Mouse (Mus musculus) gastrocnemius, postnatal 4 days (tissue): ENCODE results near the gene Tst. TPM values are rescaled to one million over a fixed set of nuclear protein-coding genes. Genes with fewer than 3 reads are reported as not detected.

ENCODE experiments used
- DNase-seq, 2 experiments: peaks; one replicate each; pipeline ENCODE4 v3.0.0; 2021 to 2022; ENCODE audit warnings: low spot score in 2 of 2, mixed read lengths in 2 of 2
- long read RNA-seq, 2 experiments: library from polyadenylated mRNA; stranded (forward); transcript quantifications; one replicate each; pipeline ENCODE4 v2.0.0; 2021
- total RNA-seq, 2 experiments: library from RNA; stranded (reverse); gene quantifications; 2 replicates each; pipeline ENCODE4 v1.2.3; 2021

The Tst gene
- total RNA-seq = 10 to 100 TPM; 17.5 to 20.5 TPM
- long read RNA-seq, experiment 1, transcript Tst-201 (2 exons, 1,144 nt) = major isoform, 15 of 15 reads
- long read RNA-seq, experiment 1, partial matches to known transcripts = 0 of 15 reads
- long read RNA-seq, experiment 1, other reads (novel, unspliced or antisense) = 0 of 15 reads
- long read RNA-seq, experiment 2, transcript Tst-201 (2 exons, 1,144 nt) = major isoform, 32 of 32 reads
- long read RNA-seq, experiment 2, partial matches to known transcripts = 0 of 32 reads
- long read RNA-seq, experiment 2, other reads (novel, unspliced or antisense) = 0 of 32 reads

GRCm38 (mm10) chr15:78405517-78406211 lies at the start of gene Tst:
Gene Tst, minus strand, starts transcription at chr15:78405907.
- DNase-seq = peak; percentile 33 to 78

DNA sequence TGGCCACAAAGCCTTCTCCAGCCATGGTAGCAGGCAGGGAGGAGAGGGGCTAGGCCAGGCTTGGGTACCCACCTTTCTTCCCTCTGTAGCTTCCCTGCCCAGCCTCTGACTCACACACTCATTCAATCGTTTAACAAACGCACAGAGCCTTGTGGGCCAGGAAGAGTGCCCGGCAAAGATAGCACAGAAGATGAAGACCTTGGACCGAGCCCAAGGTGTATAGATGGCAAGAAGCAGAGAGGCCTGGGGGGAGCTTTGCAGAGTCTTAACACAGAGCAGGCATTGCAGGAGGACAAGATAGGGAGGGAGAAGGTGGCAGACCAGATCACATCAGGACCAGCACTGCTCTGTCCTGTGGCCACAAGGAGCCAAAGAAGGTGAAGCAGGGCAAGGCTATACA lies 49.5 kb upstream of the Tst start:
- no peak for DNase-seq

DNA sequence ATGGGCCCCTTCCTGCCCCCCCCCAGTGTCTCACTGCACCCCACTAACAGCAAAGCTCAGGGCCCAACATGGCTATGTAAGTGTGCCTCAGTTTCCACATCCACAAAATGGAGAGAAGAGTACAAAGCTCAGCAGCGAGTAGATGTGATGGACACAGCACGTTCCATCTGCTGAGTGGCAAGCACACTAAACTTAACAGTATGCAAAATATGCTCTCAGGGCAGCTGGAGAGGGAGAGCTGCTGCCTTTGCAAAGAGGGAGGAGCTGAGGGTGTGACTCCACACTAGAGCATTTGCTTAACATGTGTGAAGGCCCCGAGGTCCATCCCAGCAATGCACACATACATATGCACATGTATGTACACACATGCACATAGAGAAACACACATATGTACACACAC lies 47.2 kb upstream of the Tst start:
- DNase-seq = no peak

- no peak for DNase-seq
Observed at GRCm38 (mm10) chr15:78451201-78451600, 45.5 kb upstream of the Tst start.

DNA sequence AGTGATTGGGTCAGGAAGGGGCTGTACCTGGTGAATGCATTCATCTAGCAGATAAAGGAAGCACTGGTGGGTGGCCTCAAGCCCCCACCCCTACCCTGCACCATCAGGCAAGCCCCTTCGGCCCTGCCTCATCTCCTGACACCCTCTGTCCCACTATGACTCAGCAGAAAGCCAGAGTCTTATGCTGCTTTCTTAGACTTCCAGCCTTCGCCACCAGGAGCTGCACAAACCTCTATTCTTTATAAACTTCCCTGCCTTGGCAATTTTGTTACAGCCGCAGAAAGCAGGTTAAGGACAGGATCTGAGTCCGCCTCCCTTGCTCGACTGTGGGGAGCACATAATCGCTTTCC lies 44.7 kb upstream of the Tst start:
- no peak for DNase-seq

- DNase-seq = peak in 1 of 2 experiments; percentile 73
Observed at GRCm38 (mm10) chr15:78449694-78450418, 44.1 kb upstream of the Tst start.

DNA sequence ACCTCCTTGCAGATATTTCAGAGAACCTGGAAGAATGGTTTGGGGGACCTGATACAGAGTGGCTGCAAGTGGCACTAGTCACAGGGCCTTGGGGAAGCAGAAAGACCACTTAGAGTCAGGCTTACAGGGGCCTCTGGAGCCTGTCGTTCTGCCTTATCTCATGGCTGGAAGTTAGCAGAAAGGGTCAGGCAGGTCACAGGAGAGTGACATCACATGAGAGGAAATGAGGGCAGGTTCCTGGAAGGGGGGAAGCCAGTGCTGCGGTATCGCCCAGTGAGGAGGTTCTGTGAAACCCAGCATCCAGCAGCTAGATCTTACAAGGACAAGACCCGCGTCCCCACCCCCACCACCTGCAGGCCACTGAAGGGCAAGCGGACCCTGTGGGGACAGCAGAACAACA lies 43.4 kb upstream of the Tst start:
- DNase-seq = no peak

DNA sequence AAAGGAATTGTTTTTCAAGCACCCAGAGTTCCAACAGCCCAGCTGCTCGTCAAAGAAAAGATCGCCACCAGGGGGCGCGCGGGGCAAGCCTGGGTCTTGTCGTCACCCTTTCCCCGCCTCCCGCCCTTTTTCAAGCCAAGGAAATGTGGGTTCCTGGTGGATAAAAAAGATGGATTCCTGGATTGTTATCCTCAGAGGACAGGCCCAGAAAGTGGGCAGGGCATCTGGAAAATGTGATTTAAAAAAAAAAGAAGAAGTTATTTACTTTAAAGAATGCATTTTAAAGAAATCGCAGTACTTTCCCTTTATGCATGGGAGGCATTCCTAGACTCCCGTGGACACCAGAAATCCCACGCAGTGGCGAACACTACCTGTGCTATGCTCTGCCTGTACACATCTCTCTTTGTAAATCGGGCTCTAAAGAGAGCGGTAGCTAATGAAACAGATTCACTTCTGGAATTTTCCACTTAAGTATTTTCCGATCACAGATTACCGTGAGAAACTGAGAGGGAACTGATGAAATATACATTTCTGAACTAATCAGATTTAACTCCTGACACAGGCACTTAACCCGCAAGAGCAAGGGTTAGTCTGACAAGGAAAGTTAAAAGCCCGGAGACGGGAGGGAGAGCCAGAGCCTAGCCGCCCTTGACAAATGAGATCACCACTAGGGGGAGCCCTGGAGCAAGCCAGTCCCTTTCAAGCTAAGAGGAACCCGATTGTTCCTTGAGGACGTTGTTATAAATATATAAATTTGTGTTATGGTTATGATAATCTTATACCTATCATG lies 42.2 kb upstream of the Tst start:
- peak; percentile 97 to 99 for DNase-seq

- no peak for DNase-seq
Observed at GRCm38 (mm10) chr15:78447121-78447520, 41.4 kb upstream of the Tst start.

DNA sequence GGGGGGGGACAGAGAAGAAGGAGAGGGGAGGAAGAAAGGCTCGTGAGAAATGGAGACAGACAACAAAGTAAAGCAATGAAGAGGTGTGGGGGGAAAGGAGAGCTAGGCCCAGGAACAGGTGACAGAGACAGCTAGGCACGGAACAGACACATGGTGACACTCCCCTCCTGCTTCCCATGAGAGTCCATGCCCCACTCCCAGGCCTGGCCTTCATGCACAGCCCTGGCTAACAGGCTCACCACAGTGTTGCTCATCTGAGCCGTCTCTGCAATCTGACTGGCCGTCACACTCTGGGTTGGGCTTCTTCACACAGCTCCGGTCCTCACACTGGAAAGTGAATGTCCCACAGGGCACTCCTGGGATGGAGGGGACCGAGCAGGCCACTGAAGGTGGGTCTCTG lies 38.1 kb upstream of the Tst start:
- DNase-seq = no peak

DNA sequence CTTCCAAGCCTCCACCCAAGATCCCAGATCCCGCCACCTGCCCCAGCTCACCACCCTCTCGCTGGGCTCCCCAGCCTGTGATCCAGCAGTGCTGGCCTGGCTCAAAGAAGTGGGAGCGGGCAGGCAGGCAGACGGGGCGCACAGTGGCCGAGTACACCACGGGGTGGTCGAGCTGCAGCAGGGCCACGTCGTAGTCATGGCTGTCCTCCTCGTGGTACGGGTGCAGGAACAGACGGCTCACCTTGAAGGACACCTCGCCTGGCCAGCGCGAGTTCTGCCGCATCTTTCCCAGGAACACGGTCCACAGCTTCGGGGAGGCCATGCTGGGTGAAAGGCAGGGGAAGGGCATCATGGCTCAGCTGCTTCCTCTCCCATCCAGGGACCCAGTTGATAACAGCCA lies 36.5 kb upstream of the Tst start:
- DNase-seq = no peak

DNA sequence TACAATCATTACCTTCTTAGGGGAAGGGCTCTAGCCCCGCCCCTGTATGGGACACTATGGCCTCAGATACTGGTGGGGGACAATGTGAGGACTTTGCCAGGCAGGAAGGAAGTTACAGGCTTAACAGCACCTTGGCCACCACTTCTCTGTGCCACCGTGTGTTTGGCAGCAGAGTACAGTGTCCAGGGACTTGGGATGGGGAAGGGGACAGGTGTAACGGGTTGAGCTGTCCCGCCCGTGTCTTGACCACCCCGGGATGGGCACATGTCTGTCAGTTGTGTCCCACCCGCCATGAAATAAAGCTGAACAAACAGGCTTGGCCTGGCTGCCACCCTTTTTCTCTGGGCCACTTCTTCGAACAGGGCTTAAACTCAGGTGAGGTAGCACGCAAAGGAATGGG lies 33.3 kb upstream of the Tst start:
- no peak for DNase-seq

DNA sequence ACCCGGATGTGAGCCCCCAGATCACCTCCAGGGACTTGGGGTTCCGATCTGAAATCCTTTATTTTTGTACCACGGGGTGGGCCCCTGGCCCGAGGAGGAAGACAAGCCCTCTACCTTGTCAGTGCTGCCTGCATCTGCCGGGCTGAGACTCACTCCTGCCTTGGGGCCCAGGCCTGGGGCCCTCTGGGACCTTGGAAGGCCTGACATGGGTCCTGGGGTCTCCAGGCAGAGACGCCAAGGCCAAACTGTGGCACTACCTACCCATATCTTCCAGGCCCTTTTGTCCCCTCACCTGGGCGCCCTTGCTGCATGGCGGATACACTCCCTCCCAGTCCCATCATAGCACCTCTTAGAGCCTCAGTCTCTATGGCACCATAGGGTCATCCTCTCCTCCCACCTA lies 32.8 kb upstream of the Tst start:
- no peak for DNase-seq

DNA sequence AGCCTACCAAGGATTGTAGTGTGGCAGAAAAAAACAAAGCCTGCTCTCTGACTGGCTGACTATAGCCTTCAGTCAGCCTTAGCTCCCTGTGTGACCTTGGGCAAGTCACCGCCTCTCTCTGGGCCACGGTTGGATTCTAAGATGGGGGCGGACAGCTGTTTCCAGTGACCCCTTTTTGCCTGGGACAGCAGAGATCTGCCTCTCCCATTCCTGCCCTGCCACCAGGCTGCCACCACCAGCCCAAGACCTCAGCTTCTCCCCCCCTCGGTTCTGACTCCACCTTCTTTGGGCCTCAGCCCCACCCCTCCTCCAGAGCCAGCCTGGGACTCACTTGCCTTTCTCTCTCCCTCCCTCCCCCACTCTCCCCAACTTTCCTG lies 32.3 kb upstream of the Tst start:
- no peak for DNase-seq

DNA sequence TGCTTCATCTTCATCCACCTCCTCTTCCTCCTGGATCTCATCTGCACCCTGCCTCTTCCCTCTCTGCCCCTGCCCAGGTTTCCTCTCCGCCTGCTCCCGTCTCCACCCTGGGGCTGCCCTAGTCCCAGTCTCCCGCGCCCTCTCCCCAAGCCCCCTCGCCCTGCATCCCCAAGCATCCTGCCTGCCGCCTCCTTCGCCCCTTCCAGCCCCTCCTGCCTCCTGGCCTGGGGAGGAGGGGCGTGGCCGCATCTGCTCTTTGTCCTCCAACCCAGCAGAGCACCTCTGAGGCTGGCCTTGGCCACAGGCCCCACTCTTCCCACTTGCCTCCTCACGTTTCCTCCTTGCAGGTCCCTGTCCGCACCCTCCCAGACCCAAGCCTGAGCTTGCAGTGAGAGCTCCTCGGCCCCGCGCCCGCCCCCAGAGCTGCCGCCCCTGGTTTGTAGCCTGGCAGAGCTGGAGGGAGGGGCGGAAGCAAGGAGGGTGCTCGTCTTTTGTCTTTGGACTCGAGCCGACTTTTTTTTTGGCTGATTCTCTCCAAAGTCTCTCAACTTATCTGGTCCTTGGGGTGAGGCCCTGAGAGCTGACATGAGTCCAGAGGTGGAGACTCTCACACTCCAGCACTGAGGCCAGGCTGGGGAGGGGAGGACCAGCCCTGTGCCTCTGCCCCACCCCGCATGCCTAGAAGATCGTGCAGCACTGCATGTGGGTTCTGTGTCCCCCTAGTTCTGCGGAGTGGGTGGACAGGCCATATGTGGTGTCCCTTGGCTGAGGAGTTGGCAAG lies 31.7 kb upstream of the Tst start:
- DNase-seq = peak; percentile 56 to 69

- peak; percentile 88 to 92 for DNase-seq
Observed at GRCm38 (mm10) chr15:78436380-78437192, 30.9 kb upstream of the Tst start.

GRCm38 (mm10) chr15:78435681-78436080 lies 30.0 kb upstream of the Tst start:
- no peak for DNase-seq

GRCm38 (mm10) chr15:78434896-78435520 lies 29.3 kb upstream of the Tst start:
- DNase-seq = no peak

GRCm38 (mm10) chr15:78431541-78432121 lies 25.9 kb upstream of the Tst start:
- DNase-seq = no peak
